Mouse (Mus musculus) myocyte (in vitro differentiated cells): Measurements from ENCODE around the gene Rab25.

ENCODE experiments used
- E2F4 ChIP-seq: IDR thresholded peaks from one replicate; pipeline ENCODE4 v1.6.1; 2011; ENCODE audit warnings: mild to moderate bottlenecking, control low read depth, moderate library complexity; ENCODE audit not compliant: insufficient read depth
- MAX ChIP-seq: IDR thresholded peaks from one replicate; pipeline ENCODE4 v1.6.1; 2011; ENCODE audit warnings: low read depth, mild to moderate bottlenecking, control low read depth
- MYOD1 ChIP-seq, 3 experiments: IDR thresholded peaks; one replicate each; pipeline ENCODE4 v1.6.1; 2011; ENCODE audit warnings: control low read depth in 2 of 3, low read depth in 2 of 3, mild to moderate bottlenecking in 2 of 3, moderate library complexity in 1 of 3; ENCODE audit not compliant: insufficient read length in 2 of 3, control insufficient read depth in 1 of 3
- MYOG ChIP-seq, 3 experiments: IDR thresholded peaks; one replicate each; pipeline ENCODE4 v1.6.1; 2011; ENCODE audit warnings: control low read depth in 2 of 3, low read depth in 2 of 3, mild to moderate bottlenecking in 2 of 3; ENCODE audit not compliant: insufficient read length in 2 of 3, control insufficient read depth in 1 of 3, insufficient read depth in 1 of 3
- POLR2A ChIP-seq: IDR thresholded peaks from one replicate; pipeline ENCODE4 v1.6.1; 2011; ENCODE audit warnings: low read depth, mild to moderate bottlenecking, control low read depth, moderate library complexity; ENCODE audit not compliant: insufficient read length
- POLR2AphosphoS2 ChIP-seq: IDR thresholded peaks from one replicate; pipeline ENCODE4 v1.6.1; 2011; ENCODE audit warnings: low read depth, control low read depth; ENCODE audit not compliant: insufficient read length
- USF1 ChIP-seq: IDR thresholded peaks from one replicate; pipeline ENCODE4 v1.6.1; 2011; ENCODE audit warnings: low read depth, mild to moderate bottlenecking, control low read depth, moderate library complexity

DNA sequence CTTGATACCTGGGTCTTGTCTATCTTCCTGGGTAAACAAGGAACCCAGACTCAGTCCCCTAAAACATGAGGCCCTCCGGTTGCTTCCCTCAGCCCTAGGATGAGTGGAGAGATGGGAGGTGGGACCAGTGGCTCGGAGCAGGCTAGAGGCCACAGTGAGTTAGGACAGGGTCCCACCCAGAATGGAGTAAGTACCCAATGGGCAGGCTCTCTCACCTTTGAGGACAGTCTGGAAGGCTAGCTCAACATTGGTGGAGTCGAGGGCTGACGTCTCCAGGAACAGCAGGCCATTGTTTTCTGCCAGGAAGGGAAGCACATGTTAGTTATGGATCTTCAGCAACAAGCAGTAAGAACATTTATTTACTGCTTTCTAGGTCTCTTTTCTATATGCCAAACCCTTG is 5.6 kb downstream of the Rab25 start:
- TF ChIP-seq POLR2A: no peak
- no peak for TF ChIP-seq MYOG (IDR thresholded peaks at IDR 0.05; ENCODE audit: control insufficient read depth in 1 of 3, insufficient read depth in 1 of 3, insufficient read length in 2 of 3, low read depth in 2 of 3)
- TF ChIP-seq POLR2AphosphoS2: no peak
- no peak for TF ChIP-seq USF1
- no peak for TF ChIP-seq MAX
- TF ChIP-seq MYOD1 (IDR thresholded peaks at IDR 0.05; ENCODE audit: control insufficient read depth in 1 of 3, insufficient read length in 2 of 3, low read depth in 2 of 3): no peak
- TF ChIP-seq E2F4: no peak
